Mouse (Mus musculus) midbrain, embryonic 16.5 days (tissue): ENCODE data around the gene Wfdc18. TPM values are rescaled to one million over a fixed set of nuclear protein-coding genes. Genes with fewer than 3 reads are reported as not detected.

ENCODE experiments used
- ATAC-seq: fragments of 200-750 bp; cut with Nextera tagmentation; 2 replicates; pipeline ENCODE4 v1.8.0; 2017; ENCODE audit warnings: moderate TSS enrichment
- H3K27ac ChIP-seq: fragments of 300-500 bp; sonication (generic); 2 replicates; pipeline ENCODE4 v1.5.1; 2014; ENCODE audit warnings: mild to moderate bottlenecking, low read length, mixed read lengths
- H3K27me3 ChIP-seq: fragments of 300-500 bp; sonication (generic); 2 replicates; pipeline ENCODE4 v1.6.1; 2014; ENCODE audit warnings: low read depth, low read length, mixed read lengths; ENCODE audit not compliant: control insufficient read depth, insufficient read depth
- H3K36me3 ChIP-seq: fragments of 300-500 bp; sonication (generic); 2 replicates; pipeline ENCODE4 v1.6.1; 2014; ENCODE audit warnings: mild to moderate bottlenecking, low read length, moderate library complexity, mixed read lengths; ENCODE audit not compliant: control insufficient read depth, insufficient read depth
- H3K4me1 ChIP-seq: fragments of 300-500 bp; sonication (generic); 2 replicates; pipeline ENCODE4 v1.6.1; 2014; ENCODE audit warnings: mild to moderate bottlenecking, low read length, mixed read lengths; ENCODE audit not compliant: control insufficient read depth, insufficient read depth
- H3K4me2 ChIP-seq: fragments of 300-500 bp; sonication (generic); 2 replicates; pipeline ENCODE4 v1.6.1; 2014; ENCODE audit warnings: mild to moderate bottlenecking, low read length, mixed read lengths
- H3K4me3 ChIP-seq: fragments of 300-500 bp; sonication (generic); 2 replicates; pipeline ENCODE4 v1.5.1; 2014; ENCODE audit warnings: low read depth, mild to moderate bottlenecking, low read length, moderate library complexity, mixed read lengths
- H3K9ac ChIP-seq: fragments of 300-500 bp; sonication (generic); 2 replicates; pipeline ENCODE4 v1.6.1; 2014; ENCODE audit warnings: low read depth, low read length, mixed read lengths
- H3K9me3 ChIP-seq: fragments of 300-500 bp; sonication (generic); replicated peaks from 2 replicates; pipeline ENCODE4 v1.6.1; 2014; ENCODE audit warnings: mild to moderate bottlenecking, low read length, mixed read lengths; ENCODE audit not compliant: control insufficient read depth, poor library complexity, severe bottlenecking
- WGBS: fragments of 180-500 bp; shearing (Covaris S2); extraction: QIAGEN DNeasy Blood & Tissue Kit; methylation state at CpG from one replicate; pipeline ENCODE4 v1.1.7; 2014; 5-methylcytosine and 5-hydroxymethylcytosine counted together
- polyA plus RNA-seq: library from polyadenylated mRNA; unstranded; fragments of >200 nt; fragmentation: Nextera tagmentation; extraction: Ambion mirVana; gene quantifications from 2 replicates; pipeline ENCODE4 v1.2.1, GENCODE M21; 2015

The Wfdc18 gene
- polyA plus RNA-seq, 1 experiment from 2014 or later = not detected

DNA sequence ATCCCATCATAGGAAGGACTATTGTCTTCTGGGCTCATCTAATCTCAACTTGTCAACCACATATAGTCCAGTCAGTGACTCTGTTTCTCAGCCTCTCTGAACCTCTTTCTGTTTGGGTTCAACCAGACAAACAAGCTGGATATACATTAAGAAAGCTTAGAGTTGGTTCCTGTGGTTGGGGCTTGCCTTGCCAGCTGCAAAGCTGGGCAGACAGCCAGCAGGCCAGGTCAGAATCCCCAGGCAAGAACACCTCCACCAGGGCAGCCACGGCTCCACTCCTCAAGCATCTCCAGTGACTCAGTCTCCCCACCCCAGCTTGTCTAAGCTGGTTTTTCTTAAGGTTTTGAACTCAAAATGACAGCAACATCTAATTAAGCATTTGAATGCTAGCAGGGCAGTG is 3.9 kb downstream of the Wfdc18 start:
- Histone ChIP-seq H3K4me3 (no peak overlapping the region), H3K36me3 (no peaks in the 10 kb centered on the region), H3K9ac (no peak overlapping the region), H3K4me1 (no peaks in the 10 kb centered on the region), H3K27ac (no peak overlapping the region), H3K4me2 (no peak overlapping the region), H3K27me3 (no peaks in the 10 kb centered on the region), H3K9me3 (no peaks in the 10 kb centered on the region)
- no peak for ATAC-seq
- 86% methylated on average over 1 of the region's 1 CpGs for WGBS

DNA sequence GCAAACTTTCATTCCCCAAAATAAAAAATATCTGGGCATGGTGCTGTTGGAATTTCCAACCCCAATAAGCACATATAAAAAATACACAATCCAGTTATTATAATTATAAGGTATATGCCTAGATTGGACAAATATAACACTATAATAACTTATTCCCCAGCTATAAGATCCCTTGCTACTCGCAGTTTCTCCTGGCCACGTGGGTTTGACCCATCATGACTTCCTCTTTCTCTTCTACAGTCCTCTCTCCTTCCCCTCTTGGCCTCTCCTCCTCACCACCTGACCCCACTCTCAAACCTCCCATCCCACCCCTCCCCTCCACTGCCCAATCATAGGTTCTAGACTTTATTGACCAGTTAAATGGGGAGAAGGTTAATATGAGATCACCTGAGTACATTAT is 5.1 kb downstream of the Wfdc18 start:
- H3K36me3 ChIP-seq = no peaks in the 10 kb centered on the region
- H3K4me1 ChIP-seq = no peaks in the 10 kb centered on the region
- no peak for ATAC-seq
- no peak overlapping the region for H3K9ac ChIP-seq
- H3K27me3 ChIP-seq = no peaks in the 10 kb centered on the region
- no peak overlapping the region for H3K4me3 ChIP-seq
- H3K4me2 ChIP-seq = no peak overlapping the region
- no peak overlapping the region for H3K27ac ChIP-seq
- H3K9me3 ChIP-seq = no peaks in the 10 kb centered on the region
- WGBS = 93% methylated on average over 2 of the region's 2 CpGs

DNA sequence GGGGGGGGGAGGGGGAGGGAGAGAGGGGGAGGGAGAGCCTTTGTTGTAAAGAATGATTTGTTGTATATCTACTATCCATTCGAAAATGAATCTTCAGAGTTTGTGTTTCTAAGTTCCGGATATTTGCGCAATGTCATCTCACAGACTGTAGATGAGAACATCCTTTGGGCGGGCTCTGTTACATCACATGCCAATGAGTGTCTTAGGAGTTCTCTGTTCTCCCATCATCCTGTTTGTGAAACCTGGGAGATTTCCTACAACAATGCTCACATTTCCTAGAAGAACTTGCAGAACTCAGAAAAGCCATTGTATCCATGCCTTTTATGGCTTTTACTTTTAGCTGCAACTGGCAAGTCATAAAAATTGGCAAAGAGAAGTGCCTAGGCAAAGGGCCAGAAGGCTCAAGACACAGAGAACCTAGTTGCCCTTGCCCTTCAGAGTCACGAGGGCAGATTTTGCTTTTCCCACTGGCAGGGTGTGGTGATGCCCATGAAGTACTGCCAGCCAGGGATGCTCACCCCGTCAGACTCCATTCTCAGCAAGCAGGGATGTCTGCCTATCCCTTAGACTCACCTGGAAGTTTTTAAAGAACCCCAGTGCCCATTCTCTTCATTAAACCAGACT is 8.3 kb downstream of the Wfdc18 start:
- H3K4me1 ChIP-seq = no peaks in the 10 kb centered on the region
- no peak overlapping the region for H3K9ac ChIP-seq
- H3K4me3 ChIP-seq = no peak overlapping the region
- no peaks in the 10 kb centered on the region for H3K36me3 ChIP-seq
- no peak for ATAC-seq
- H3K27me3 ChIP-seq = no peaks in the 10 kb centered on the region
- no peaks in the 10 kb centered on the region for H3K9me3 ChIP-seq
- H3K27ac ChIP-seq = no peak overlapping the region
- no peak overlapping the region for H3K4me2 ChIP-seq
- 88% methylated on average over 6 of the region's 6 CpGs for WGBS

DNA sequence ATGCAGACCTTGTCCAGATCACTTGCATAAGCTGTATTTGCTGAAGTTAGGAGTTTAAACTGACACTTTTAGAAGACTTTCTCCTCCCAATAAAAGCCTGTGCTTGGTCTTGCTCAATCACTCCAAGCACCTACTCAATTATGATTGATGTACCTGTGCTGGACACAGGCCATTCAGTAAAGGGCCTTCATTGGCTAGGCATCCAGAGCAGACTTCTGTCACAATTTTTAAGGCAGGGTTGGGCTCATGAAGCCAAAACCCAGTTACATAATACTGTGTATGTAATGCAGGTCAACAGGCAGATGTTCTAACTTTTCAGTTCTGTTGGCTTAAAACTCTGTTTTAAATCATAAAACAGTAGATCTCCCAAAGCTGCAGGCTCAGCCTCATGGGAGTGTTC is 12.0 kb downstream of the Wfdc18 start:
- Histone ChIP-seq H3K9me3 (no peaks in the 10 kb centered on the region), H3K9ac (no peak overlapping the region), H3K4me3 (no peak overlapping the region), H3K4me2 (no peak overlapping the region), H3K27ac (no peak overlapping the region), H3K4me1 (no peaks in the 10 kb centered on the region), H3K36me3 (no peaks in the 10 kb centered on the region), H3K27me3 (no peaks in the 10 kb centered on the region)
- no peak for ATAC-seq

DNA sequence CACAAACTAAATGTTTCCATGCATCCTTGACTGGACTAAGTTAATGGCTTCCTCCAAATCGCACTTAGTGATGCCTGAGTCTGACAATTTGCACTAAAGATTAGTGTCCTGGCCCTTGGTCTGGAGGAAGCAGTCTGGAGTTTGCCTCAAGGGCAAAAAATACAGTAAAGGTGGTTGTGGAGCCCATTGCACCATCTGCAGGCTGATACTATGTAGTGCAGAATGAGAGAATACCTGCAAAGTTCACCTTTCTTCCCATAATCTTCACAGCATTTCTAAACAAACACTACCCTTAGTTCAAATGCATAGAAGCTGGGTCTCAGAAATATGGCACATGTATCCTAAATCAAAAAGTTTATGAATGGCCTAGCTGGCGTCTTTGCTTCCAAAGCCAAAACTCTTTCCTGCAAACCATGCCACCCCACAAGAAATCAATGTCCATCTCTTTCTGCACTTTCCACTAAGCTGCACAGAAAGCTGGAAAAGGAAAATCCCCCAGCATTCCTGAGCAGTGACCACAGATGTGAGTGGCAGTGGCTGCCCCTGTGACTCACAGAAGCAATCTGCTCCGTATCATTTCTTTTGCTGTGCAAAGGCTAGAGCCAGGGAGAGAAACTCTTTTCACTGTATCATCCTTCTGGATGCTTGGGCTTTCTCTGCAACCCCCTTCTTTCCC is 20.1 kb downstream of the Wfdc18 start:
- H3K4me1 ChIP-seq = no peaks in the 10 kb centered on the region
- 62% methylated on average over 3 of the region's 3 CpGs for WGBS

DNA sequence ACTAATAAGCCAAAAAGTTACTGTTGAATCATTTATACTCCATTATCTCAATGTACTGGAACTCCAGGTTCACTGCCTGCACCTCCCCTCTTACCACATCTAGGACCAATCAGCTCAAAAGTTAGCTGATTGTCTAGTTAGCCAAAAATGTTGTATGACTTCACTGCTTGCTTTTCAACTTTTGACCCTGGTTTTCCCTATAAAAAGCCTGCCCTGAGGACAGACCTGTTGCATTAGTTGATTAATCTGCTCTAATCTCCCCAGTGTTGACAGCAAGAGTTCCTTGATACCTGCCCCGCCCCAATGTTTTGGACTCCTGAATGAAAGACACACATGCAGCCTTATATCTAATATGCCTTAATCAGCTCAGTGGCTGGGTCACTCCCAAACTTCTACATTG is 22.3 kb downstream of the Wfdc18 start:
- Histone ChIP-seq H3K4me2 (no peak overlapping the region), H3K9ac (no peak overlapping the region), H3K4me1 (no peaks in the 10 kb centered on the region), H3K4me3 (no peak overlapping the region), H3K27me3 (no peaks in the 10 kb centered on the region), H3K9me3 (peaks cover 6% of the 10 kb centered on the region; the same call in 1 of the 2 replicates), H3K27ac (no peak overlapping the region), H3K36me3 (no peaks in the 10 kb centered on the region)
- 89% methylated on average over 1 of the region's 1 CpGs for WGBS
- ATAC-seq = no peak

More for the DNA sequence above, 20.1 kb downstream of the Wfdc18 start:
- Histone ChIP-seq H3K27me3 (no peaks in the 10 kb centered on the region), H3K4me3 (no peak overlapping the region), H3K9me3 (peaks cover 2% of the 10 kb centered on the region; the same call in 1 of the 2 replicates), H3K27ac (no peak overlapping the region), H3K9ac (no peak overlapping the region), H3K36me3 (no peaks in the 10 kb centered on the region), H3K4me2 (no peak overlapping the region)
- ATAC-seq = no peak

DNA sequence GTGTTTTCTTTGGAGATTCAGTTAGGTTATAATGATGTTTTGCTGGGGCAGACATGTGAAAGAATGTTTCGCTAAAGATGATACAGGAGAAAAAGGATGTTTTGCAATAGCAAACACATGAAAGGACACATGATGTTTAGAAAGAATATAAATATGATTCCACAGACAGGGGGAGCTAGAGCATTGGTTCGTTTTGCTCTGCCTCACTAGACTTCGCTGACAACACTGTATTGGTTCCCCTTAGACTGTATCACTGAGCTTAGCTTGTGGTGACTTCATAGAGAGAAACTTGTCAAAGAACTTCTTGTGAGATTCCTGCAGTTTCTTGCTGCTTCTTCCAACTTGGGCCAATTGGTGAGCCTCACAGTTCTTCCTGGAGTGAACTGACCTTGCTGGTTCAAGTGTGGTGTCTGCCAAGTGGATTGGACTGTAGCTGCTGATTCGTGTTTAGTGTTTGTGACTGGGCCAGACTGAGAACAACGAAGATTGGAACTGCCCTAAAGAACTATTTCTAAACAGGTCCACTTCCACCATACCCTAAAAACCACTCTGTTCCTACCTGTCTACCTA is 24.3 kb downstream of the Wfdc18 start:
- Histone ChIP-seq H3K4me1 (no peaks in the 10 kb centered on the region), H3K4me2 (no peak overlapping the region), H3K36me3 (no peaks in the 10 kb centered on the region), H3K27me3 (no peaks in the 10 kb centered on the region), H3K27ac (no peak overlapping the region), H3K4me3 (no peak overlapping the region), H3K9me3 (peaks cover 6% of the 10 kb centered on the region; the same call in 1 of the 2 replicates), H3K9ac (no peak overlapping the region)
- 84% methylated on average over 5 of the region's 5 CpGs for WGBS
- ATAC-seq = no peak

DNA sequence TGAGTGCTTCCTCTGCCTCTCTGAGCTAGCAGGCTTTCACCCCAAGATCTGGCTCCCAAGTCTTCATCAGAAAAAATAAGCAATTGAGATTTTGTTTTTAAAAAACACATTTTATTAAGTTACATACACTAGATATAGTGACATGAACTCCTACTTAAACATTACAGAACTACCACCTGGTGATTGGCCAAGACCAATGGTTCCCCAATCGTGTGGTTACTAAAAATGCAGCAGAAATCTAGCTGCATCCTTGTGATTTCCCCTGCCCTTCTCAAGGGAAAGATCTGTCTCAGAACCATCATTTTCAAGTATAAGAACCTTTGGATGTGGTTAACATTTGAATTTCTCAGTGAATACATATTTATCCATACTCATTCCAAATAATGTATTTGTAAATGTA is 25.4 kb downstream of the Wfdc18 start:
- ATAC-seq = no peak
- Histone ChIP-seq H3K9me3 (peaks cover 6% of the 10 kb centered on the region; the same call in 1 of the 2 replicates), H3K36me3 (no peaks in the 10 kb centered on the region), H3K4me2 (no peak overlapping the region), H3K4me1 (no peaks in the 10 kb centered on the region), H3K4me3 (no peak overlapping the region), H3K27me3 (no peaks in the 10 kb centered on the region), H3K27ac (no peak overlapping the region), H3K9ac (no peak overlapping the region)
- 89% methylated on average over 1 of the region's 1 CpGs for WGBS

DNA sequence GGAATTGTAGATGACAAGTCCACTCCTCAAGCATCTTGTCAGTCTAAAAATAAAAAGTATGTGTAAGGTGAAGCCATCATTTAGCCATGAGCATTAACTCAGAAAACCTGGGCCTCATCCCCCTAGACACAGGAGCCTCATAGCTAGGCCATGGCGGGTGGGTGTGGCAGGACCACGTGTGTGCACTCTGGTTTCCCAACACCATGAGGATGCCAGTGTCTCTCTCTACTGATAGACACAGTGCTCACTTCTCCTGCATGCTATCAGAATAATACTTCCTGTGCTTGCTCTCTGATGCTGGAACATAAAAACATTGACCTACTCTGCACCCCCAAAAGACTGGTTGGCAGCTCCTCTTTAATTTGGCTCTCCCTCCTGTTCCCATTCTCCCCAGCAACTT is 27.1 kb downstream of the Wfdc18 start:
- ATAC-seq = no peak
- Histone ChIP-seq H3K27me3 (peaks cover 3% of the 10 kb centered on the region; the same call in 1 of the 2 replicates), H3K4me1 (no peaks in the 10 kb centered on the region), H3K4me2 (no peak overlapping the region), H3K27ac (no peak overlapping the region), H3K36me3 (no peaks in the 10 kb centered on the region), H3K9ac (no peak overlapping the region), H3K4me3 (no peak overlapping the region), H3K9me3 (peaks cover 6% of the 10 kb centered on the region; the same call in 1 of the 2 replicates)
- WGBS = 82% methylated on average over 2 of the region's 2 CpGs
